Mouse (Mus musculus) brain, adult 2 months (tissue): ENCODE measurements around the gene Syce2.
"Not testable (repeated sequence)": the region's sequence is repeated elsewhere in the genome, so short reads cannot be mapped to it uniquely, and the experiment has no call there.

ENCODE experiments used
- DNase-seq: peaks from one replicate; pipeline ENCODE4 v3.0.0; 2011; ENCODE audit warnings: low read depth, low spot score

Gene Syce2

DNA sequence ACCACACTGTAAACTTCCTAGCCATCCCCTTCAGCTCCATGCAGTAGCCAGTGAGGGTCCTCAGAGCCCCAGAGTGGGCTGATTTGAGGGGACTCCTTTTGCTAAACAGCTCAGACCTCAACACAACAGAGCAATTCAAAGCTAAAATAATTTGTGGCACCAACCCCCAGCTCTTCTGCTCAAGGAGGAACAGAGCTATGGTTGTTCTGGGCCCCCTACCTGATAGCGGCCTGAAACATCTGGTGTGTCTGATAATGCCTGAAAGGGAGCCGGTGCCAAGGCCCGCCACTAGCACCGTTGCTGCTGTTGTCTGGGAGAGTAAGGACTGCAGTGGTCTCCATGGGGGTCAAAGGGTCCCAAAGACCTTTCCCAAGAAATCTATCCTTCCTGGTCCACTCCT, 29.2 kb downstream of the Syce2 start:
- no peak for DNase-seq

DNA sequence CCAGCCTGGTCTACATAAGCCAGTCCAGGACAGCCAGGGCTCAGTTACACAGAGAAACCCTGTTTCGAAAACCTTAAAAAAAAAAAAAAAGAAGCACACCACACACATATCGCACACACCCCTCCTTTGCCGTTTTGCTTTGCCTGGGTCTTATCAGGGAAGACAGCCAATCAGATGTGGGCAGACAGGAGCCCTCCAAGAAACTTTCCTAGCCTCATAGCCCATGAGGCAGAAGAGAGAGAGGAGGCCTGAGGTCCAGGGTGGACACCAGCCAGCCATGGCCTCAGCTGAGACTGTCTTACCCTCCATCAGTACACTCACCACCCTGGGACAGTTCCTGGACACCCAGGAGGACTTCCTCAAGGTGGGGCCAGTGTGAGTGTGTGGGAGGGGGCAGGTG, 29.8 kb downstream of the Syce2 start, which contains the start of gene Klf1:
Gene Klf1, plus strand, starts transcription at position 177 of the 400 bp plus-strand sequence.
- DNase-seq: no peak

DNA sequence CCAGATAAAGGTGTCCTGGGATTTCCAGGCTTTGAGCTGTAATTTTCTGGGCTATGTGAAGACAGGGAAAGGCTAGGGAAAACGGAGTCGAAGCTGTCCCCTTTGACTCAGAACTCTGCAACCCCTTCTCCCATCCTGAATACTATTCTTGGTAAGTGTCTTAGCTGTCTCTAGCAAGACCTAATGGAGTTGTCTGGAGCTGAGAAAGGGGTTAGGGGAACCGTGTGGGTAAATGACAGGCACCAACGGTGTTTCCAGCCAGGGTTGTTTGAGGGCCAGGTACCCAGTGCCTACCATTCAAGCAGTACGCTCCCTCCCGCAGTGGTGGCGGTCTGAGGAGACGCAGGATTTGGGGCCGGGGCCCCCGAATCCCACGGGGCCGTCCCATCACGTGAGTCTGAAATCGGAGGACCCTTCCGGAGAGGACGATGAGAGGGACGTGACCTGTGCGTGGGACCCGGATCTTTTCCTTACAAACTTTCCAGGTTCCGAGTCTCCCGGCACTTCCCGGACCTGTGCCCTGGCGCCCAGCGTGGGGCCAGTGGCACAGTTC, 30.5 kb downstream of the Syce2 start:
- no peak for DNase-seq

DNA sequence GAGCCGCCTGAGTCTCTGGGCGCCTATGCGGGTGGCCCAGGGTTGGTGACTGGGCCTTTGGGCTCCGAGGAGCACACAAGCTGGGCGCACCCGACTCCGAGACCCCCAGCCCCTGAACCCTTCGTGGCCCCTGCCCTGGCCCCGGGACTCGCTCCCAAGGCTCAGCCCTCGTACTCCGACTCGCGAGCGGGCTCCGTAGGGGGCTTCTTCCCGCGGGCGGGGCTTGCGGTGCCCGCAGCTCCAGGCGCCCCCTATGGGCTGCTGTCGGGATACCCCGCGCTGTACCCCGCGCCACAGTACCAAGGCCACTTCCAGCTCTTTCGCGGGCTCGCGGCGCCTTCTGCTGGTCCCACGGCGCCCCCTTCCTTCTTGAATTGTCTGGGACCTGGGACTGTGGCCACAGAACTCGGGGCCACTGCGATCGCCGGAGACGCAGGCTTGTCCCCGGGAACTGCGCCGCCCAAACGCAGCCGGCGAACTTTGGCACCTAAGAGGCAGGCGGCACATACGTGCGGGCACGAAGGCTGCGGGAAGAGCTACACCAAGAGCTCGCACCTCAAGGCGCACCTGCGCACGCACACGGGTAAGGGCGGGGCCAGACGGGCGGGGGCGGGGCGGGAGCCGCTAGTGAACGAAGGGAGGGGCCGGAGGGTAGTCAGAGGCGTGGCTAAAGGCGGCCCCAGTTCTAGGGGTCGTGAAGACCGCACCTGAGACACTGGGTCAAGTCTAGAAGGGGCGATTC, 31.2 kb downstream of the Syce2 start:
- peak; percentile 95 for DNase-seq

DNA sequence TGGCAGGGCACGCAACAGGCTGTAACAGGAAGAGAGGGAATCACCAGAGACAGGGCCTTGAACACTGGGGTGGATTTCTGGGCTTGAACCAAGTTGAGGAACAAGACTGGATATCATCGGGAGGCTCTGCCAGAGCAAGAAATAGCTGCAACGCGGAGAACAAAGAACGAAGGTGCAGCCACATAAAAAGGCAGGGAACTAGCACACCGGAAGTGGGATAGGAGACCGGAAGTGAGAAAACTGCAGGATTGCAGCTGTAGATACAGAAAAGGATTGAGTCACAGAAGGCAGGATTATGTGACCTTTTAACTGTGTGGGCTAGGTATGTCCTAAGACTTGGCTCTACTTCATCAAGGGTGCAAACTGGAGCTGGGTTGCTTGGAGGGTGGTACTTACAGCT, 32.4 kb downstream of the Syce2 start:
- DNase-seq: no peak

DNA sequence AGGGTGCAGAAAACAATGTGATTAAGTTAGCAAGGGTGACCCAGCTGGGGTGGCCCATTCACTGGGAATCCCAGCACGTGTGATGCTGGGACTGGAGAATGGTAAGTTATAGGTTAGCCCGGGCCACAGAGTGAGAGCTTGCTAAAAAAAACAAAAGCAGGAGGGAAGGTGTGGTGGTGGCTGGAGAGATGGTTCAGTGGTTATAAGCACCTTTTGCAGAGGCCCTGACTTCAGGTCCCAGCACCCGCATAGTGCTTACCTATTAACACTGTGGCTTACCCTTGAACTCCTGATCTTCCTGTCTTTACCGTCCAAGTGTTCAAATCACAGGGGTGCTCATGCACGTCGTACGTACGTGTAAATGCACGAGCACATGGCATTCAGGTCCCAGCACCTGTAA, 35.1 kb downstream of the Syce2 start:
- no peak for DNase-seq

DNA sequence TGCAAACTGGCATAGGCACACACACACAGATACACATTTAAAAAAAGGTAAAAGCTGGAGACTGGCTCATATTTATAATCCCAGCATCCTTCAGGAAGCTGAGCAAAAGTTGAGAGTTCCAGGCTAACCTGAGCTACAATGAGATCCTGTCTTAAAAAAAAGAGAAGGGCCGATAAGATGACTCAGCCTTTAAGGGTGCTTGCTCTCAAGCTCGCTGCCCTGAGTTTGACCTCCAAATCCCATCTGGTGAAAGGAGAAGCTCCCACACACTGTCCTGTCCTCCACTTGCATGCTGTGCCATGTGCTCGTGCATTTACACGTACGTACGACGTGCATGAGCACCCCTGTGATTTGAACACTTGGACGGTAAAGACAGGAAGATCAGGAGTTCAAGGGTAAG, 35.6 kb downstream of the Syce2 start:
- DNase-seq: no peak

DNA sequence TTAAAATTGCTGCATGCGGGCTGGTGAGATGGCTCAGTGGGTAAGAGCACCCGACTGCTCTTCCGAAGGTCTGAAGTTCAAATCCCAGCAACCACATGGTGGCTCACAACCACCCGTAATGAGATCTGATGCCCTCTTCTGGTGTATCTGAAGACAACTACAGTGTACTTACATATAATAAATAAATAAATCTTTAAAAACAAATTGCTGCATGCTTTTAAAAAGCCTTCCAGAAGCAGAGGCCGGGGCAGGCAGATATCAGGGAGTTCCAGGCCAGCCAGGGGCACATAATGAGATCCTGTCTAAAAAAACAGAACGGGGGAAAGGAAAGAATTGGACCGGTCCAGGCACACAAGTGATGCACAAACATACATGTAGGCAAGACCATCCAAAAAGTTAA, 36.1 kb downstream of the Syce2 start:
- not testable (repeated sequence) for DNase-seq

DNA sequence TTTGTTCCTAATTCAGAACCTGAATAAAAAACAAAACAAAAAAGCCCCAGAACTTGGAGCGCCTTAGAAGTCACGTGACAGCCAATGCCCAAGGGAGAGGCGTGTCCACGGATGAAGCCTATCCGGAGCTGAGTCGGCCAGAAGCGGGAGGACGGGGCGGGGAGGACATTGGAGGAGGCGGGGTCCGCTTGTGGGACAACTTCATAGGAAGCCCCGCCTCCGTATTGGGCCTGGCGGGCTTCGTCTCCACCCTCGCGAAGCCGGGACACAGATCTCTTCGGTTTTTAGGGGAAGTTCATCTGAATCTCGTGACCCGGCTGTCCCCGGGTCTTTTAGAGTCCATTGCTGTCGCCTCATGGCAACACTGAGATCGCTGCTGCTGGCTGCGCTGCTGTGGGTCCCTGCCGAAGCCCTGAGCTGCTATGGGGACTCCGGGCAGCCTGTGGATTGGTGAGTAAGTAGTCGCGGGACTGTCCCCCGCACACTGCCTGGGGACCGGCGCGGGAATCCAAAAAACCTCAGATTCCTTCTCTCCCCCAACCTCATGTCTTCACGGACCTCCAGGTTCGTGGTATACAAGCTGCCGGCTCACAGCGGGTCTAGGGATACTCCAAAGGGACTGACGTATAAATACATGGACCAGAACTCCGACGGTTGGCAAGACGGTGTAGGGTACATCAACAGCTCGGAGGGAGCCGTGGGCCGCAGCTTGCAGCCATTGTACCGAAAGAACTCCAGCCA, 36.7 kb downstream of the Syce2 start, which contains the start of gene Dnase2a:
Gene Dnase2a, plus strand, starts transcription at position 140 of the 741 bp plus-strand sequence.
- peak; percentile 94 for DNase-seq

DNA sequence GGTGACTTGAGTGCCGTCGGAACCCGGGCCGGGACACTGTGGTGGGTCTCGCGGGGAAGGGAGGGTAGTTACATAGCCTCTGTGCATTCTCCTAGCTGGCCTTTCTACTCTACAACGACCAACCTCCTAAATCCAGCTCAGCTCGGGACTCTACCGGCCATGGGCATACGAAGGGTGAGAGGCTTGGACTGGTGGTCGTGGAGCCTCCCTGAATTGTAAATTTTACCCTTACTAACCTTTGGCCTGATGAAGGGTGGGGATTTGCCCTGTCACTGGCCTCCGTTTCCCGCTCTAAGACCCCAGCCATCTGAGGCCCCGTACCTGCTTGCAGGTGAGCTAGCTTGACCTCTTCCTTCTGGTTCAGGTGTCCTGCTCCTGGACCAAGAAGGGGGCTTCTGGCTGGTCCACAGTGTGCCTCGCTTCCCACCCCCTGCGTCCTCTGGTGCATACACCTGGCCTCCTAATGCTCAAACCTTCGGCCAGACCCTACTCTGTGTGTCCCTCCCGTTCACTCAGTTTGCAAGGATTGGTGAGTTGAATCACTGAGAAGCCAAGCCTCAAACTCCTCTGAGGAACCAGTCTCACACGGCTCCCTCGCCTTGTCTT, 37.4 kb downstream of the Syce2 start:
- no peak for DNase-seq

DNA sequence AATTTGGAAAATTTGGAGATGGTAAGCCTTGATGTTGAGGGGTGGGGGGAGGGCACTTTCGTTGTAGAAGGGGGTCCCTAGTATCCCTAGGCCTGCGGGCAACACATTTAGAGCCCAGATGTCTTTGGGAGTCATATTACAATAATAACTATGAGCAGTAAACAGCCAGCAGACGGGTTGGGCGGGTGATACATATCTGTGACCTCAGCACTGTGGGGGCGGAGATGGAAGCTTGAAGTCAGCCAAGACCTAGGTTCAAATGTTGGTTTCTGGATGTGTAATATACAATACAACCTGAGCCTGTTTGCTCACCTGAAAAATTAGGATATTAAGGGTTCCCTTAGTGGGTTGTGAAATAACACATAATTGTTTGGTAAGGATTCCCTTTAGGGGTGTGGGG, 38.0 kb downstream of the Syce2 start:
- DNase-seq: no peak

DNA sequence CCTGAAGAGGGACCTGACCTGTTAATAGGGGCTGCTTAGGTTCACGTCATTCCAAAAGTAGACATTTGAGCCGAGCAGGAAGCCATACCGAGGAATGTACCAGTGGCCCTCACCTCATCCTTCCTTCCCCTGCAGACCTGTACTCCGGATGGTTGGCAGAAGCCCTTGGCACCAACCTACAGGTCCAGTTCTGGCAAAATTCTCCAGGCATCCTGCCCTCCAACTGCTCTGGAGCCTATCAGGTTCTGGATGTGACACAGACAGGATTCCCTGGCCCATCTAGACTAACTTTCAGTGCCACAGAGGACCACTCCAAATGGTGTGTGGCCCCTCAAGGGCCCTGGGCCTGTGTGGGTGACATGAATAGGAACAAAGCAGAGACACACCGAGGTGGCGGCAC, 38.6 kb downstream of the Syce2 start:
- DNase-seq: peak; percentile 93

DNA sequence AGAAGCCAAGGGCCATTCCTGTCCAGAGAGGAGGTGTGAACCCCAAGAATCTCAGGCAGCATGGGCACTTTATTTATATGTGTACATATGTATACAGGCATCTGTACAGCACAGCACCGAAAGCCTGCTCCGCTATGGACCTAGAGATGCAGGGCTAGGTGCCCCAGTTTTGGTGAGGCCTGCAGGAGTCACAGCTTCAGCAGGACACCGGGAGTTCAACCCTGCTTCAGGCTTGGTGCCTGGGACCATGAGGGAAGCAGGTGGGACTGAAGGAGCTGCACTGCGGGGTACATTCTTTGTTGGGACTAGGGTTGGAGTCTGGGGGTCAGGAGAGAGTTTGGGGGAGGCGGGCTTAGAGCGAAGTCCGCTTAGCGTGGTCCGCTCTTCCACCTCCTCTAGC, 39.9 kb downstream of the Syce2 start:
- no peak for DNase-seq

DNA sequence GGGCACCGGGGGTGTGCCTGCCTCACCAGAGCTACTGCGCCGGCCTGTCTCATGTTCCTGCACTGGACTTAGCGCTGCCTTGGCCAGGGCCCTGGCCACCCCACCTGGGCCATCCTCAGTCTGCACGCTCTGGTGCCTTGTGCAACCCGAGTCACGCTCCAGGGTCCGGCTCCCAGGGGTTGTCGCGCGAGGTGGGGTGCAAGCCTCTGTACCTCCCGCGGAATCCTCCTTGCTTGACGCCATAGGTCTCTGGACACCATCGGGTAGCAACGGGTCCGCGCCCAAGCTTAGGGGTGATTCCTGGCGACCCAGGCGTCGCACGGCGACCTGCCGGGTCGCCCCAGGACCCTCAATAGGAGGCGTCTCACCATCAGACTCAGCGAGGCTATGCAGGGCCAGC, 40.5 kb downstream of the Syce2 start:
- DNase-seq: no peak

DNA sequence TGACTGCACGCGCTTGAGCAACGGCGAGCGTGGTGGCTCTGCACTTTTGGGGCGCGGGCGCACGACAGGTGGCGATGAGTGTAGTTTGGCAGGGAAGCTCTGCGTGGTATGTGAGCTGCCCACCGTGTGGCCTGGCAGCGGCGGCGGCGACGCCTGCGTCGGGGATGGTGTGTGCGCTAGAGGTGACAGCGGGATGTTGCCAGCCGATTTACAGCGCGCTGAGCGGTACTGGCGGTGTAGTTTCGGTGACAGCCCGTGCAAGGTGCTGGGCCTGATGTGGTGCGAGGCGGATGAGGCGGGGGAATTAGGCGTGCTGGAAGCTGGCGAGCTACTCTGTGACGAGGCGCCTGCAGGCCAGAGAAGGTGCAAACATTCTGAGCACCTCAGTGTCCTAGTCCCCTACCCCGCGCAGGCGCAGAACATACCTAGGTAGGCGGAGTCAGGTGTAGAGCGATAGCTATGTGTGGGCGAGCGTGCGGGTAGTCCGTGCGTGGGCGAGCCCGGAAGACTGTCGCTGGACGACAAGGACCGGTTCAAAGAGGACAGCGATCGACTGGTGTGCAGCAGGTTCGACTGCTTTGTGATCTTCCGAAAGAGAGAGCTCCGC, 41.1 kb downstream of the Syce2 start:
- peak; percentile 94 for DNase-seq

DNA sequence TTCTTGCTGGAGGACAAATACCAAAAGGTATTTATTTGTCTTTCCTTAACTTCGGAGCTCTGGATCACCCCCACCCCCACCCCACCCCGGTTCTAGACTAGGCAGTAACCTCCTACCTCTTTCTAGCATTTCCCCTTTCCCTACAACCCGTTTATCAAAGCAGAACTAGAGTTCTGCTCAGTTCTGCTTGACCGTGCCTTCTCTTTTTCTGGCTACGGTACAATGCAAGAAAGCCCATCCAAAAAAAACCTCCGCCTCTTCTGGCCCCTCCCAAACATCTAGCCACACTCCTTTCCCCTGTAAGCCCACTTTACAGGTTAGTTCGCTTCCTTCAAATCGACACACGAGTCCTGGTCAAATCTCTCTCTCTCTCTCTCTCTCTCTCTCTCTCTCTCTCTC, 41.6 kb downstream of the Syce2 start:
- no peak for DNase-seq

DNA sequence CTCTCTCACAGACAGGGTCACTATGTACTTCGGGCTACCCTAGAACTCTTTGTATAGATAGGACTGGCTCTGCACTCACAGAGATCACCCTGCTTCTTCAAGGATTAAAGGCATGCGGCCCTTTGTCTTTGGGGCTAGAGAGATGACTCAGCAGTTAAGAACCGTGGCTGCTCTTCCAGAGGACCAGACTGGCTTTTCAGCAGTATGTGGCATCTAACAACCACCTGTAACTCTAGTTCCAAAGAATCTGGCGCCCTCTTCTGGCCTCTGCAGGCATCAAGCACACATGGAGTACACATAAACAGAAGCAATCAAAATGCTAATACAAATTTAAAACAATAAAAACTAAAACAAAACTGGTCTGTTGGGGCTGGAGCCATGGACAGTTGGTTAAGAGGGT, 42.0 kb downstream of the Syce2 start:
- peak; percentile 69 for DNase-seq

DNA sequence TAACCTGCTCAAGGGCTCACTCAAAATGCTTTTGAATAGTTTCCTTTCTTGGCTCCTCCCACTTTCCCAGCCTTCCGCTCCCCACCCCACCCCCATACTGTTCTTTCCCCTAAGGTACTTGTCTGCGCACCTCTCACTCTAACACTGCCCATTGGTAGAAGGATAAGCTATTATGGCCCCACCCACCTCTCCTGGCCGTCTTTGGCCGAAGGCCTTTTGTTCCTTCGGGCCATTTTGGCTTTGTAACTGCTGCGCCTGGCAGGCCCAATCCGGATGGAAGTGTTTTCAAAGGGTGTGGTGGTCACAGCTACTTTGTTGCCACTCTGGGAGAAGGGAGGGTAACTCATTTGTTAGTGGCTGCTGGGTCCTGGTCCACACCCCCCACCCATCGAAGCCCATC, 43.4 kb downstream of the Syce2 start:
- DNase-seq: no peak

DNA sequence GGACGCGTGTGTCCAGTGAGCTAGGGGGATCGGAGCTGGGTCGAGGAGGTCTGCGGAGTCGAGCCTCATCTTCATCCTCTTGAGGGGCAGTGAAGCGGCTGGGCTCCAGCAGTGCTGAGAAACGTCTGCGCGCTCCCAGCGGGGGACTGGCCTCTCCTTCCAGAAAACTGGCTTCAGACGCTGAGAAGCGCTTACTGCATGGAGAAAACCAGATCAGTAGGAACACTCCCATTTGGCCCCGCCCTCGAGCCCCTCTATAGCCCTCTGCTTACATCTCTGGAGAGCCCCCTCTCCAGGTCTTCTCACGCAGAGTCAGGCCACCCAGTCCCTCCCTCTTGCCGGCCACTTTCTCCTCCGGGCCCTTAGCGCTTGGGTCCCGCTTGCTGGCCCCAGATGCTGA, 45.9 kb downstream of the Syce2 start:
- no peak for DNase-seq

DNA sequence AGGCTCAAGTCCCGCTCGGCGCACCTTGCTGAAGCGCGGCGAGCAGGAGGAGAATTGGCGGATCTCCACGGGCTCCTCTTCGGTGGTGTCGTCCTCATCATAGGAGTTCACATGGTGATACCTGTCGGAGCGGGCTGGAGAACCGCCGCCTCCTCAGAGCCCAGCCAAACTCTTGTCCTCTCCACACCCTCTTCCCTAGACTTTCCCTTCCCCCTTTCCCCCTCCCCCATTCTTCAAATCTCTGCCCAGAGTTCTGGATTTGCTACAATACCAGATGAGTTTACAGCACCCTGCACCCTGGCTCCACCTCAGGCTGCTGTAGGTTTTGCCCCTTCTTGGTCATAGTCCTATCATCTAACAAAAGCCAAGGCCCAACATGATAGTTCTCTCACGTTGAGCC, 46.7 kb downstream of the Syce2 start:
- no peak for DNase-seq

DNA sequence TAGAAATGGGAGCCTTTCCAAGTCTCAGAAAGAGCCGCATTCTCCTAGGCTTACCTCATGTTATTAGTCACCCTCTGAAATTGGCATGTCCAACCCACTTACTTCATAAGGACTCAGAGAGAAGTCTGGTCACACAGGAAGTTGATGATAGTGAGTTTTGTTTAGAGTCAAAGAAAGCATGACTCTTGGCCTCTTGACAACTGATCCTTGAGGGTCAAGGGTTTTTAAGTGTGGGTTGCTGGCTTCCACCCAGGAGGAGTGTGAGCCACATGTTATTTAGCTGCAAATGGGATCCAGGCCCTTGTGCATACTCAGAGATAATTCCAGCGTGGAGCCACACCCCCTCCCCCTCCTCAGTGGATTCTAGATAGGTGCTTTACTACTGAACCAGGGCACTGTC, 49.7 kb downstream of the Syce2 start:
- DNase-seq: no peak

DNA sequence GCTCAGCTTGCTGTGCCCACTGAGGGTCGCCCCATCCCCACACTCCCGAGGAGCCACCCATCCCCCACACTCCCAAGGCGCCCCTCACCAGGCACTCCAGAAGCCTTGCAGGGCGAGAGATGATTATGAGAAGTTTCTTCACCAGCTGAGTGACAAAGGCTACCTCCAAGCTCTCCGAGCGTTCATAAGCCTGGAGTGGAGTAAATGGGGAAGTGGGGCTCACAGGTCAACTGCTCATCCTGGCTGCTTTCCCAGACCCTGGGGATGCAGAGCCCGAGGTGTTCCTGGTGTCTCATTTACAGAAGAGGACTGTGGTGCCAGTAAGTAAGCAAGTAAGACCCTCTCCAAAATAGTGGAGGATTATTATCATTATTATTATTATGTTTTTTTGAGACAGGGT, 53.6 kb downstream of the Syce2 start:
- DNase-seq: no peak
